Mouse (Mus musculus) embryonic fibroblast, embryonic 13.5 days (primary cell): ENCODE measurements around the gene Clasrp.

ENCODE experiments used
- CTCF ChIP-seq: IDR thresholded peaks from 2 replicates; pipeline ENCODE4 v1.5.1; 2011; ENCODE audit warnings: mild to moderate bottlenecking, control low read depth, low read length, moderate library complexity, borderline replicate concordance; ENCODE audit not compliant: insufficient read depth
- POLR2A ChIP-seq: IDR thresholded peaks from 2 replicates; pipeline ENCODE4 v1.6.1; 2011; ENCODE audit warnings: low read depth, mild to moderate bottlenecking, control low read depth, low read length, moderate library complexity

DNA sequence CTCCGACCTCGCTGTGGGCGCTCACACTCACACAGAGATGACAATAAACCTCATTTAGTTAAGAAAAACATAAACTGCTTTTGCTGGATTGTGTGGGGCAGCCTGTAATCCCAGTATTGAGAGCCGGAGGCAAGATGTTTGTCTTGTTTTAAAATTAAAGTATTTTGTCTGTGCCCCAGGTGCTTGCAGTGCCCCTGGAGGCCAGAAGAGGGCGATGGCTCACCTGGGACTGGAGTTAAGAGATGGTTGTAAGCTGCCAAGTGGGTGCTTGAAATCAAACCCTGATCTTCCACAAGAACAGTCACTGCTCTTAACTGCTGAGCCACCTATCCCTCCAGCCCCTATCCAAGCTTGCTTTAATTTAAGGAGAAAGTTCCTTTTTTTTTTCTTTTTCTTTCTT, 6.7 kb upstream of the Clasrp start:
- TF ChIP-seq CTCF: no peak
- TF ChIP-seq POLR2A: no peak
